Mouse (Mus musculus) brain, embryonic 14.5 days (tissue): ENCODE data around the gene Rnf148.

Experiments used
- CTCF ChIP-seq: fragments of 200-500 bp; IDR thresholded peaks from 2 replicates; pipeline ENCODE4 v1.5.1; 2012; ENCODE audit warnings: inconsistent platforms, mild to moderate bottlenecking, moderate library complexity, borderline replicate concordance; ENCODE audit not compliant: insufficient read depth, insufficient read length; ENCODE audit errors: extremely low read depth
- POLR2A ChIP-seq: fragments of 200-500 bp; IDR thresholded peaks from 2 replicates; pipeline ENCODE4 v1.6.1; 2012; ENCODE audit warnings: mild to moderate bottlenecking, inconsistent platforms, borderline replicate concordance; ENCODE audit not compliant: poor library complexity, insufficient read depth, insufficient read length, severe bottlenecking; ENCODE audit errors: extremely low read depth

DNA sequence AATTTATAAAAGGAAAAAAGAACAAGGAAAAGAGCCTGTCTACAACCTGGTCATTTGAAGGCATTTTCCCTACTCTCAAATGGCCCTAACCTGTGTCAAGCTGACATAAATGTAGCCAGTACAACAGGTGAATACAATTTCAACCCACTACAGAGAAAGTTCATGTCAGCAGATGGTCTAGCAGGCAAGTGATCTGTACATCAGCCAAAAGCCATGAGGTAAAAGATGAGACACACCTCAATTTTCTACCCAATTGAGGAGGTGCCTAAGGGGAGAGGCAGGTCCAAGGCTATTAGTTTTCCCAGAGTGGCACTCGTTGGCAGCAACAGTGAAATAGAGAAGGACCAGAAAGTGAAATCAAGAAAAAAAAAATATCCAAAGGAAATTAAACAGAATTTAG, 23.2 kb upstream of the Rnf148 start:
- no peak for TF ChIP-seq POLR2A
- TF ChIP-seq CTCF = no peak
